Mouse (Mus musculus) adrenal gland, postnatal 0 days (tissue): Measurements from ENCODE around the gene Ccdc92b. TPM values are rescaled to one million over a fixed set of nuclear protein-coding genes. Genes with fewer than 3 reads are reported as not detected.

ENCODE experiments used
- polyA plus RNA-seq: library from polyadenylated mRNA; unstranded; fragments of >200 nt; fragmentation: Nextera tagmentation; extraction: Ambion mirVana; gene quantifications from 2 replicates; pipeline ENCODE4 v1.2.1, GENCODE M21; 2015

Ccdc92b gene
- 2.5 and 2.6 TPM in 2 replicates for polyA plus RNA-seq

GRCm38 (mm10) chr11:74619201-74619955, at the start of gene Ccdc92b:
Gene Ccdc92b (plus strand): TSS chr11:74619605.

GRCm38 (mm10) chr11:74610545-74611176, 8.7 kb upstream of the Ccdc92b start, which contains the start of gene Rap1gap2:
Gene Rap1gap2 (minus strand): TSS chr11:74610915.

GRCm38 (mm10) chr11:74649095-74649646, 29.8 kb downstream of the Ccdc92b start, which contains the start of gene Cluh:
Gene Cluh (plus strand): TSS chr11:74649495.

Other genes starting within 250 kb of the Ccdc92b start
- 4.9 and 5.1 TPM in 2 replicates for gene Rap1gap2, start 8.7 kb upstream of the Ccdc92b start, polyA plus RNA-seq
- 17.4 and 40.0 TPM in 2 replicates for gene Cluh, start 29.9 kb downstream of the Ccdc92b start, polyA plus RNA-seq
- gene Pafah1b1, start 105.1 kb downstream of the Ccdc92b start, polyA plus RNA-seq = 56.9 and 65.3 TPM in 2 replicates
- gene Mettl16, start 151.2 kb downstream of the Ccdc92b start, polyA plus RNA-seq = 14.5 and 20.0 TPM in 2 replicates
- 4.3 and 4.9 TPM in 2 replicates for gene Mnt, start 211.3 kb downstream of the Ccdc92b start, polyA plus RNA-seq